Mouse (Mus musculus): ENCODE measurements at regions not wholly inside any gene's neighbourhood (a gene's known extent, or its start where the extent isn't known, plus 50 kb on each side); places are given as distances from the start of the nearest gene placed in this dataset.

GRCm38 (mm10) chr12:77156698-77157097 is 81.2 kb upstream of the Fut8 start:
- Histone ChIP-seq H3K27ac (no peak overlapping the region), H3K9ac (replicated peaks; ENCODE audit: low read length) (no peak overlapping the region), H3K4me1 (ENCODE audit: insufficient read depth, low read length) (no peaks in the 10 kb centered on the region), H3K27me3 (ENCODE audit: insufficient read depth, low read length) (no peaks in the 10 kb centered on the region), H3K4me3 (ENCODE audit: low read length) (no peak overlapping the region), H3K4me2 (ENCODE audit: low read depth, low read length) (no peak overlapping the region), H3K9me3 (ENCODE audit: low read length) (no peaks in the 10 kb centered on the region), H3K36me3 (ENCODE audit: insufficient read depth, low read length) (no peaks in the 10 kb centered on the region)
- no peak for ATAC-seq
- WGBS, result 83% methylated on average over 2 of the region's 2 CpGs
- no peak for TF ChIP-seq CTCF (IDR thresholded peaks at IDR 0.05; ENCODE audit: low read depth)
- DNase-seq (ENCODE audit: low spot score), result no peak

- H3K4me1 ChIP-seq (ENCODE audit: insufficient read depth, low read length), result no peaks in the 10 kb centered on the region
- ATAC-seq (no peak), DNase-seq (ENCODE audit: low spot score) (no peak)
- H3K4me2 ChIP-seq (ENCODE audit: low read depth, low read length), result no peak overlapping the region
- no peak overlapping the region for H3K4me3 ChIP-seq (ENCODE audit: low read length)
- H3K27me3 ChIP-seq (ENCODE audit: insufficient read depth, low read length), result no peaks in the 10 kb centered on the region
- no peaks in the 10 kb centered on the region for H3K36me3 ChIP-seq (ENCODE audit: insufficient read depth, low read length)
- 65% methylated on average over 6 of the region's 6 CpGs for WGBS
- no peak for TF ChIP-seq CTCF (IDR thresholded peaks at IDR 0.05; ENCODE audit: low read depth)
- no peak overlapping the region for H3K27ac ChIP-seq
- H3K9me3 ChIP-seq (ENCODE audit: low read length), result no peaks in the 10 kb centered on the region
- H3K9ac ChIP-seq (replicated peaks; ENCODE audit: low read length), result no peak overlapping the region
Measured at GRCm38 (mm10) chr12:77155626-77156025, 82.3 kb upstream of the Fut8 start.

- Histone ChIP-seq H3K4me1 (ENCODE audit: insufficient read depth, low read length) (no peaks in the 10 kb centered on the region), H3K4me2 (ENCODE audit: low read depth, low read length) (no peak overlapping the region), H3K4me3 (ENCODE audit: low read length) (no peak overlapping the region), H3K9me3 (ENCODE audit: low read length) (no peaks in the 10 kb centered on the region), H3K9ac (replicated peaks; ENCODE audit: low read length) (no peak overlapping the region), H3K36me3 (ENCODE audit: insufficient read depth, low read length) (no peaks in the 10 kb centered on the region), H3K27me3 (ENCODE audit: insufficient read depth, low read length) (no peaks in the 10 kb centered on the region), H3K27ac (no peak overlapping the region)
- TF ChIP-seq CTCF (IDR thresholded peaks at IDR 0.05; ENCODE audit: low read depth), result no peak
- ATAC-seq, result no peak
- no peak for DNase-seq (ENCODE audit: low spot score)
- WGBS, result 91% methylated on average over 2 of the region's 2 CpGs
Measured at GRCm38 (mm10) chr12:77151471-77151870, 86.5 kb upstream of the Fut8 start.

- Histone ChIP-seq H3K9me3 (ENCODE audit: low read length) (no peaks in the 10 kb centered on the region), H3K36me3 (ENCODE audit: insufficient read depth, low read length) (no peaks in the 10 kb centered on the region), H3K4me1 (ENCODE audit: insufficient read depth, low read length) (no peaks in the 10 kb centered on the region), H3K27ac (no peak overlapping the region), H3K4me3 (ENCODE audit: low read length) (no peak overlapping the region), H3K4me2 (ENCODE audit: low read depth, low read length) (no peak overlapping the region), H3K9ac (replicated peaks; ENCODE audit: low read length) (no peak overlapping the region), H3K27me3 (ENCODE audit: insufficient read depth, low read length) (no peaks in the 10 kb centered on the region)
- DNase-seq (ENCODE audit: low spot score) (no peak), ATAC-seq (no peak)
- no peak for TF ChIP-seq CTCF (IDR thresholded peaks at IDR 0.05; ENCODE audit: low read depth)
Measured at GRCm38 (mm10) chr12:77149835-77150234, 88.1 kb upstream of the Fut8 start.

GRCm38 (mm10) chr12:77148146-77148545 is 89.8 kb upstream of the Fut8 start:
- no peak for ATAC-seq
- H3K27ac ChIP-seq, result no peak overlapping the region
- H3K9ac ChIP-seq (replicated peaks; ENCODE audit: low read length), result no peak overlapping the region
- H3K4me3 ChIP-seq (ENCODE audit: low read length), result no peak overlapping the region
- no peak for DNase-seq (ENCODE audit: low spot score)
- 92% methylated on average over 2 of the region's 2 CpGs for WGBS
- no peaks in the 10 kb centered on the region for H3K27me3 ChIP-seq (ENCODE audit: insufficient read depth, low read length)
- H3K9me3 ChIP-seq (ENCODE audit: low read length), result no peaks in the 10 kb centered on the region
- no peaks in the 10 kb centered on the region for H3K4me1 ChIP-seq (ENCODE audit: insufficient read depth, low read length)
- H3K36me3 ChIP-seq (ENCODE audit: insufficient read depth, low read length), result no peaks in the 10 kb centered on the region
- H3K4me2 ChIP-seq (ENCODE audit: low read depth, low read length), result no peak overlapping the region
- TF ChIP-seq CTCF (IDR thresholded peaks at IDR 0.05; ENCODE audit: low read depth), result no peak

- no peaks in the 10 kb centered on the region for H3K9me3 ChIP-seq (ENCODE audit: low read length)
- no peaks in the 10 kb centered on the region for H3K4me1 ChIP-seq (ENCODE audit: insufficient read depth, low read length)
- no peaks in the 10 kb centered on the region for H3K27me3 ChIP-seq (ENCODE audit: insufficient read depth, low read length)
- H3K9ac ChIP-seq (replicated peaks; ENCODE audit: low read length), result no peak overlapping the region
- no peak overlapping the region for H3K27ac ChIP-seq
- H3K36me3 ChIP-seq (ENCODE audit: insufficient read depth, low read length), result no peaks in the 10 kb centered on the region
- no peak for TF ChIP-seq CTCF (IDR thresholded peaks at IDR 0.05; ENCODE audit: low read depth)
- H3K4me2 ChIP-seq (ENCODE audit: low read depth, low read length), result no peak overlapping the region
- WGBS, result 57% methylated on average over 3 of the region's 3 CpGs
- no peak overlapping the region for H3K4me3 ChIP-seq (ENCODE audit: low read length)
- DNase-seq (ENCODE audit: low spot score), result no peak
- ATAC-seq, result no peak
Measured at GRCm38 (mm10) chr12:77143958-77144357, 94.0 kb upstream of the Fut8 start.

- no peak overlapping the region for H3K9ac ChIP-seq (replicated peaks; ENCODE audit: low read length)
- 81% methylated on average over 6 of the region's 6 CpGs for WGBS
- no peaks in the 10 kb centered on the region for H3K27me3 ChIP-seq (ENCODE audit: insufficient read depth, low read length)
- no peak overlapping the region for H3K27ac ChIP-seq
- no peaks in the 10 kb centered on the region for H3K9me3 ChIP-seq (ENCODE audit: low read length)
- no peak for TF ChIP-seq CTCF (IDR thresholded peaks at IDR 0.05; ENCODE audit: low read depth)
- ATAC-seq, result no peak
- no peak overlapping the region for H3K4me3 ChIP-seq (ENCODE audit: low read length)
- DNase-seq (ENCODE audit: low spot score), result no peak
- H3K4me2 ChIP-seq (ENCODE audit: low read depth, low read length), result no peak overlapping the region
- no peaks in the 10 kb centered on the region for H3K4me1 ChIP-seq (ENCODE audit: insufficient read depth, low read length)
- no peaks in the 10 kb centered on the region for H3K36me3 ChIP-seq (ENCODE audit: insufficient read depth, low read length)
Measured at GRCm38 (mm10) chr12:77143521-77143920, 94.4 kb upstream of the Fut8 start.

All from hindbrain, postnatal 0 days (tissue).